Mouse (Mus musculus) midbrain, embryonic 13.5 days (tissue): ENCODE measurements around the gene Tufm. TPM values are rescaled to one million over a fixed set of nuclear protein-coding genes. Genes with fewer than 3 reads are reported as not detected.

Experiments used
- ATAC-seq: fragments of 200-750 bp; cut with Nextera tagmentation; 2 replicates; pipeline ENCODE4 v1.8.0; 2017; ENCODE audit warnings: mild to moderate bottlenecking, moderate TSS enrichment, moderate library complexity
- H3K27ac ChIP-seq: fragments of 300-500 bp; sonication (generic); 2 replicates; pipeline ENCODE4 v1.5.1; 2015; ENCODE audit warnings: inconsistent platforms, mild to moderate bottlenecking, moderate library complexity
- H3K27me3 ChIP-seq: fragments of 300-500 bp; sonication (generic); 2 replicates; pipeline ENCODE4 v1.6.1; 2015; ENCODE audit warnings: mild to moderate bottlenecking, inconsistent platforms
- H3K36me3 ChIP-seq: fragments of 300-500 bp; sonication (generic); 2 replicates; pipeline ENCODE4 v1.6.1; 2015; ENCODE audit warnings: mild to moderate bottlenecking, inconsistent platforms
- H3K4me1 ChIP-seq: fragments of 300-500 bp; sonication (generic); replicated peaks from 2 replicates; pipeline ENCODE4 v1.6.1; 2015; ENCODE audit warnings: inconsistent platforms
- H3K4me2 ChIP-seq: fragments of 300-500 bp; sonication (generic); replicated peaks from 2 replicates; pipeline ENCODE4 v1.6.1; 2015; ENCODE audit warnings: moderate library complexity, mild to moderate bottlenecking, inconsistent platforms
- H3K4me3 ChIP-seq: fragments of 300-500 bp; sonication (generic); replicated peaks from 2 replicates; pipeline ENCODE4 v1.5.1; 2015; ENCODE audit warnings: mild to moderate bottlenecking, inconsistent platforms
- H3K9ac ChIP-seq: fragments of 300-500 bp; sonication (generic); replicated peaks from 2 replicates; pipeline ENCODE4 v1.6.1; 2015; ENCODE audit warnings: mild to moderate bottlenecking, inconsistent platforms
- H3K9me3 ChIP-seq: fragments of 300-500 bp; sonication (generic); 2 replicates; pipeline ENCODE4 v1.6.1; 2016; ENCODE audit warnings: mild to moderate bottlenecking, inconsistent platforms
- WGBS: fragments of 180-500 bp; shearing (Covaris S2); methylation state at CpG from one replicate; pipeline ENCODE4 v1.1.7; 2015; 5-methylcytosine and 5-hydroxymethylcytosine counted together
- polyA plus RNA-seq: library from polyadenylated mRNA; unstranded; fragments of >200 nt; fragmentation: Nextera tagmentation; extraction: Ambion mirVana; gene quantifications from 2 replicates; pipeline ENCODE4 v1.2.1, GENCODE M21; 2015

Gene Tufm
- polyA plus RNA-seq, 1 experiment from 2014 or later, result 117 TPM

- H3K27ac ChIP-seq, result no peak overlapping the region
- H3K9ac ChIP-seq, result no peak overlapping the region
- no peak overlapping the region for H3K4me2 ChIP-seq
- peaks cover 23% of the 10 kb centered on the region for H3K4me1 ChIP-seq
- no peak for ATAC-seq
- WGBS, result 94% methylated on average over 2 of the region's 2 CpGs
- peaks cover 14% of the 10 kb centered on the region for H3K36me3 ChIP-seq
- H3K9me3 ChIP-seq, result no peaks in the 10 kb centered on the region
- no peak overlapping the region for H3K4me3 ChIP-seq
- H3K27me3 ChIP-seq, result no peaks in the 10 kb centered on the region
Measured at GRCm38 (mm10) chr7:126504913-126505312, 17.8 kb downstream of the Tufm start.

GRCm38 (mm10) chr7:126507126-126507778, 20.1 kb downstream of the Tufm start:
- Histone ChIP-seq H3K4me3 (no peak overlapping the region), H3K27ac (no peak overlapping the region), H3K9ac (no peak overlapping the region), H3K4me2 (no peak overlapping the region), H3K27me3 (no peaks in the 10 kb centered on the region), H3K4me1 (peaks cover 6% of the 10 kb centered on the region), H3K36me3 (no peaks in the 10 kb centered on the region), H3K9me3 (no peaks in the 10 kb centered on the region)
- ATAC-seq, result no peak
- 84% methylated on average over 8 of the region's 8 CpGs for WGBS

- no peak for ATAC-seq
Measured at GRCm38 (mm10) chr7:126511287-126511686, 24.1 kb downstream of the Tufm start.

GRCm38 (mm10) chr7:126518261-126518941, 31.2 kb downstream of the Tufm start:
- no peak overlapping the region for H3K9ac ChIP-seq
- 77% methylated on average over 5 of the region's 5 CpGs for WGBS
- H3K36me3 ChIP-seq, result no peaks in the 10 kb centered on the region
- no peaks in the 10 kb centered on the region for H3K9me3 ChIP-seq
- 0 out of 2 replicates have a peak, but pooled peaks cover 2% of the 10 kb centered on the region for H3K27me3 ChIP-seq
- no peak overlapping the region for H3K4me3 ChIP-seq
- no peak overlapping the region for H3K27ac ChIP-seq
- no peaks in the 10 kb centered on the region for H3K4me1 ChIP-seq
- H3K4me2 ChIP-seq, result no peak overlapping the region
- no peak for ATAC-seq

More at GRCm38 (mm10) chr7:126511287-126511686, 24.1 kb downstream of the Tufm start:
- WGBS, result 83% methylated on average over 3 of the region's 3 CpGs
- no peaks in the 10 kb centered on the region for H3K36me3 ChIP-seq
- no peak overlapping the region for H3K27ac ChIP-seq
- no peaks in the 10 kb centered on the region for H3K4me1 ChIP-seq
- H3K27me3 ChIP-seq, result no peaks in the 10 kb centered on the region
- H3K4me2 ChIP-seq, result no peak overlapping the region
- no peaks in the 10 kb centered on the region for H3K9me3 ChIP-seq
- H3K9ac ChIP-seq, result no peak overlapping the region
- H3K4me3 ChIP-seq, result no peak overlapping the region

GRCm38 (mm10) chr7:126519513-126519912, 32.4 kb downstream of the Tufm start:
- WGBS, result 67% methylated on average over 2 of the region's 2 CpGs

GRCm38 (mm10) chr7:126523316-126523715, 36.2 kb downstream of the Tufm start:
- no peak overlapping the region for H3K9ac ChIP-seq
- no peaks in the 10 kb centered on the region for H3K9me3 ChIP-seq
- no peak overlapping the region for H3K4me2 ChIP-seq
- 0 out of 2 replicates have a peak, but pooled peaks cover 2% of the 10 kb centered on the region for H3K27me3 ChIP-seq
- H3K4me1 ChIP-seq, result 0 out of 2 replicates have a peak, but pooled peaks cover 3% of the 10 kb centered on the region
- no peak overlapping the region for H3K27ac ChIP-seq
- H3K4me3 ChIP-seq, result no peak overlapping the region
- no peak for ATAC-seq
- no peaks in the 10 kb centered on the region for H3K36me3 ChIP-seq
- WGBS, result 78% methylated on average over 3 of the region's 3 CpGs

More at GRCm38 (mm10) chr7:126519513-126519912, 32.4 kb downstream of the Tufm start:
- H3K27me3 ChIP-seq, result 0 out of 2 replicates have a peak, but pooled peaks cover 2% of the 10 kb centered on the region
- no peaks in the 10 kb centered on the region for H3K9me3 ChIP-seq
- H3K4me3 ChIP-seq, result no peak overlapping the region
- no peaks in the 10 kb centered on the region for H3K36me3 ChIP-seq
- no peak overlapping the region for H3K4me2 ChIP-seq
- no peaks in the 10 kb centered on the region for H3K4me1 ChIP-seq
- H3K27ac ChIP-seq, result no peak overlapping the region
- H3K9ac ChIP-seq, result no peak overlapping the region
- no peak for ATAC-seq

- Histone ChIP-seq H3K36me3 (no peaks in the 10 kb centered on the region), H3K4me1 (0 out of 2 replicates have a peak, but pooled peaks cover 3% of the 10 kb centered on the region), H3K27ac (peak overlapping the region; percentile 54), H3K4me2 (no peak overlapping the region; the same call in 1 of the 2 replicates), H3K9ac (peak overlapping the region; percentile 28; the same call in 1 of the 2 replicates), H3K9me3 (no peaks in the 10 kb centered on the region), H3K27me3 (0 out of 2 replicates have a peak, but pooled peaks cover 4% of the 10 kb centered on the region), H3K4me3 (no peak overlapping the region)
- WGBS, result 4% methylated on average over 1 of the region's 1 CpGs
- peak; percentile 69 for ATAC-seq
Measured at GRCm38 (mm10) chr7:126528166-126528577, 41.0 kb downstream of the Tufm start.

- Histone ChIP-seq H3K27ac (no peak overlapping the region), H3K4me1 (peaks cover 9% of the 10 kb centered on the region), H3K9ac (no peak overlapping the region), H3K9me3 (no peaks in the 10 kb centered on the region), H3K27me3 (peaks cover 15% of the 10 kb centered on the region), H3K4me2 (no peak overlapping the region), H3K36me3 (no peaks in the 10 kb centered on the region), H3K4me3 (no peak overlapping the region)
- ATAC-seq, result no peak
- 59% methylated on average over 1 of the region's 1 CpGs for WGBS
Measured at GRCm38 (mm10) chr7:126533434-126533833, 46.3 kb downstream of the Tufm start.

- Histone ChIP-seq H3K9me3 (no peaks in the 10 kb centered on the region), H3K4me3 (peak overlapping the region; percentile 52), H3K4me1 (peaks cover 9% of the 10 kb centered on the region), H3K27me3 (peaks cover 12% of the 10 kb centered on the region), H3K9ac (peak overlapping the region; percentile 74), H3K4me2 (peak overlapping the region; percentile 87), H3K36me3 (no peaks in the 10 kb centered on the region), H3K27ac (no peak overlapping the region)
- no peak for ATAC-seq
- WGBS, result 1% methylated on average over 28 of the region's 28 CpGs
Measured at GRCm38 (mm10) chr7:126535766-126536165, 48.6 kb downstream of the Tufm start.

- H3K4me3 ChIP-seq, result peak overlapping the region; percentile 52
- H3K9ac ChIP-seq, result peak overlapping the region; percentile 74; the same call in 1 of the 2 replicates
- no peaks in the 10 kb centered on the region for H3K36me3 ChIP-seq
- H3K4me1 ChIP-seq, result peaks cover 9% of the 10 kb centered on the region
- peak overlapping the region; percentile 87 for H3K4me2 ChIP-seq
- peaks cover 12% of the 10 kb centered on the region for H3K27me3 ChIP-seq
- H3K9me3 ChIP-seq, result no peaks in the 10 kb centered on the region
- 54% methylated on average over 9 of the region's 9 CpGs for WGBS
- no peak overlapping the region for H3K27ac ChIP-seq
- no peak for ATAC-seq
Measured at GRCm38 (mm10) chr7:126536466-126536865, 49.3 kb downstream of the Tufm start.

- no peak overlapping the region for H3K9ac ChIP-seq
- no peak for ATAC-seq
- 84% methylated on average over 5 of the region's 5 CpGs for WGBS
- no peaks in the 10 kb centered on the region for H3K36me3 ChIP-seq
- no peak overlapping the region for H3K4me2 ChIP-seq
- peaks cover 9% of the 10 kb centered on the region for H3K4me1 ChIP-seq
- no peak overlapping the region for H3K27ac ChIP-seq
- no peaks in the 10 kb centered on the region for H3K9me3 ChIP-seq
- H3K27me3 ChIP-seq, result peaks cover 12% of the 10 kb centered on the region
- H3K4me3 ChIP-seq, result no peak overlapping the region
Measured at GRCm38 (mm10) chr7:126537820-126538585, 50.8 kb downstream of the Tufm start.
